Mouse (Mus musculus): Measurements from ENCODE around the gene Krt31.
A peak's percentile ranks its signal among the peaks of the same experiment; 100 is the strongest.

The Krt31 gene

DNA sequence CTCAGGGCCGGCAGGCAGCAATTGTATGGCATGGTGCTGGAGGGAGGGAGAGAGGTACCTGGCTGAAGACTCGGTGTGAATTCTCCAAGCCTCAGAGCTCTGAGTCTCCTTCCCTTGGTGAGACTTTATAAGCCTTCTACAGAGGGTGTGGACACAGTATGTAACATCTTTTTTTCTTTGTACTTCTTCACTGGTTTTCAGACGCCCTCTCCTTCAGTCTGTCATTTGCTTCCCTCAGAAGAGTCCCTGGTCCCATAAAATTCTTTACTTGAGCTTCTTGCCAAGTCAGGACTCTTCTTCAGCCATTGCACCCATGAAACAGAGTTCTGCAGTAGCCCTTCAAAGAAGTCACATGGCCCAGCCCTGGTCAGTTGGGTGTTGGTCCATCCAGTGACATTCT is at the start of gene Krt31:
Gene Krt31, minus strand, starts transcription at position 101 of the 400 bp plus-strand sequence.
- no peak for DNase-seq

DNA sequence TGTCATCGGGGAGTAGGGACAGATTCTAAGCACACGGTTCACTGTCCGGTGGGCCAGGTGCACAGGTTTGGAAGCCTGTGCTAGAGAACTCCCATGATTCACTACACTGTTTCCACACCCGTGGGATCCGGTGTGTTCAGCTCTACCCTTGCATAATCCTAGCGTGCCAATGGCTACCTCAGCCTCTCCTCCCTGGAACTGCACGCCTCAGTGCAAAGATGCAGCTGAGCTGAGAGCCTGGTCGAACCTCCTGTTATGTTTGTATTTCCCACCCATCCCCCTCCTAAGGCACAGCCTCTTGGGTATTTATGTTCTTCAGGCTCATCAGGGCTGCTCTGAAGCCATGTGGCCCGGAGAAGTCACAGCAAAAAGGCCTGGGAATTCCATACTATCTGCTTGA is 47.5 kb upstream of the Krt31 start:
- DNase-seq: no peak

DNA sequence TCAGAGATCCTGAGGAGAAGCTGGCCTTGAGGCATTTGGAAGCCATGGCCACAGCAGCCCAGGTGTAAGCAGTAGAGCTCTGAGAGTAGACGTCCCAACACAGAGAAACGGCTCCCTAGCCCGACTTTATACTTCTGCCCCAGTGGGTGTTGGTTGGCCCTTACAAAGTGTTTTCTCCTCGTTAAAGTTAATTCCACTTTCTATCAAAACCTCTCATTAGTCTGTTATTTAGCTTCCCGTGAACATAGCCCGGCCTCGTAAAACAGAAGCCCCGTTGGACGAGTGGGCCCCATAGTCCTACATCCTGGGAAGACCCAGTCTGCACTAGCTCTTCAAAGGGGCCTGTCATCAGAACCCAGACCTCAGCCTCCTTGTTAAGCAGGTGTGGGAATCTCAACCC is 45.8 kb upstream of the Krt31 start, which contains the start of gene Krt35:
Gene Krt35, minus strand, starts transcription at position 101 of the 400 bp plus-strand sequence.
- DNase-seq: no peak

DNA sequence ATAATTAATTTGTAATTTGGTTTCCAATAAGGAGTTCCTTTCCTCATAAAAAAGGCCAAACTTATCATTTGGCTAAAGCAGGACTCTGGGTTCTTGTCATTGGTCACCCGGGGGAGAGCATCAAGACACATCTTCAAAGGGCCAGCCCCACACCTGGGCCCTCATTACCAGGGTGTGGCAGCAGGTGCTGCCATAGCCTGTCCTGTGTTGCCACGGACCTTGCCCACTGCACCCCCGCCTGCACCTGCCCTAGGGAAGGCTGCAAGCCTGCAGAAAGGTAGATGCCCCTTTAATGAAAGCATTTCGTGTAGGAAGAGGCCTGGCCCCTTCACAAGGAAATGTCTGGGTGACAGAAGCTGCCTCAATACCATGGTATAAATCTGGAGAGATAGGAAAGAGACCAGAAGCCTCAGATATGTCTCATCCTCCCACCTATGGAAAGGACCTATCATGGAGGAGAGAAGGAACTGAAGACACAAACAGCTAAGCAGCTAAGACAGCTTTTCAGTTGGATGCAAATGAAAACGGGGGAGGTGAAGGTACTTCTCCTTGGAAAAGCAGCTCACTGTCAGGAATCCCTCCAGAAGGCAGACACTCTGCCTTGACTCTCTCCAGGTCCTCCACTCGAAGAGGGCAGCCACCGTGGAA is 38.2 kb upstream of the Krt31 start:
- no peak for DNase-seq

DNA sequence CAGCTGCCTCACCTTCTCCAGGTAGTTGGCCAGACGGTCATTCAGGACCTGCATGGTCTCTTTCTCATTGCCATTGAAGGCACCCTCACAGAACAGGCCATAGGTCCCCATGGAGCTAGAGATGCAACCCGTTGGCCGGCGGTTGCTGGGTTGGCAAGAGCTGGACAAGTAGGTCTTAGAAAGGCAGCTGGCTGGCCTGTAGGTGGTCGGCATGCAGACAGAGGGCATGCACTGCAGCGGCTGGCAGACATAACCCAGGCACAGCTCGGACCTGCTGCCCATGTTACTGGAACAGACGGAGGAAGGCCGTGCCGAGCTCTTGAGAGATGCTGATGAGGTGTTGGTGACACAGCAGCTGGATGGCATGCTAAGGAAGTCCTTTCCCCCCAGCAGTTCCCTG is 37.5 kb upstream of the Krt31 start, which contains the start of gene Krt32:
Gene Krt32, minus strand, starts transcription at position 366 of the 400 bp plus-strand sequence.
- DNase-seq: no peak

DNA sequence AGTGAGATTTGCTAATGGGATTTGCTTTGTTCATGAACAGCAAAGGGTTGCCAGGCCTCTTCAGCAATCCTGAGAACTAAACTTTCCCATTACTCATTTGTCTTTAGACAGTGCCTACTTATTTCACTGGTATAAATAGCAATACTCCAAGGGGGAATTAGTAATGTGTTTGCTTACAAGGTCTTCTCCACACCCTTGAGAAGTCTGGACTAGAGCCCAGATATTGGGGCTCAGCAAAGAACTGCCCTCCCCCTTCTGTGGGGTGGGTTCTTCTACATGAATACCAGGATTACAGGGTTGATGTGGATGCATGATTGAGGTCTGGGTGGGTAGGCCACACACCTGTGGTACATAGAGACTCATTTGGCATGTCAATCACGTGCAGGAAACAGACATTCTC is 23.5 kb upstream of the Krt31 start:
- no peak for DNase-seq

DNA sequence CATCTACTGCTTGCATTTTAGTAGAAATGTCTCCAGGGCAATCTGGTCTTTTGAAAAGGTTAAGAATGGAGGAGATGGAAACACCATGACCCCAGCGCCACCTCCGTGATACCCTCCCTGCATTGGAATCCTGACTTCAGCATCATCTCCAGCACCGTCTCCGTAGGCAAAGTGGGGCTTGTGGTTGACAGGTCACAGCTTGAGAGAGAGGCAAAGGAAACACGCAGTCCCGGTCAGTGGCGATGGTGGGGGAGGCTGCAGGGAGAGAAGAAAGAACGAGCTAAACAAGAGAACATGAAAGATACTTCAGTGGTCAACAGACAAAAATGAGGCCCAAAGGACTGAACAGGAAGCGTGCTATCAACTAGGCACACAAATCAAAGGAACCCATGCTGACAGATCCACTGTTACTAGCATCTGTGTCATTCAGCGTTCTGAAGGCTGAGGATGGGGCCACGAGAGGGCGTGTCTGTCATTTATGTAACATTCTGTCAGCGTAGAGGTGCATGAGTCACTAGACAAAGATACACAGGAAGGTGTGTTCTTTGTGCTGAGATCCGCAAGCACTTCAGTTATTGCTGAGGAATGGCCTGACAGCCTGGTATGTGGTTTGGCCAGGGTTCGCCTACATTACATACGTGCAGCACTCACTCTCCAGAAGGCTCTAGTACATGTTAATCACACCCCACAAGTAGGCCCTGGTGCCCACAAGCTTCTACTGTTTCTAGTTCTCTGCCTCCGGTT is 17.1 kb upstream of the Krt31 start:
- no peak for DNase-seq

DNA sequence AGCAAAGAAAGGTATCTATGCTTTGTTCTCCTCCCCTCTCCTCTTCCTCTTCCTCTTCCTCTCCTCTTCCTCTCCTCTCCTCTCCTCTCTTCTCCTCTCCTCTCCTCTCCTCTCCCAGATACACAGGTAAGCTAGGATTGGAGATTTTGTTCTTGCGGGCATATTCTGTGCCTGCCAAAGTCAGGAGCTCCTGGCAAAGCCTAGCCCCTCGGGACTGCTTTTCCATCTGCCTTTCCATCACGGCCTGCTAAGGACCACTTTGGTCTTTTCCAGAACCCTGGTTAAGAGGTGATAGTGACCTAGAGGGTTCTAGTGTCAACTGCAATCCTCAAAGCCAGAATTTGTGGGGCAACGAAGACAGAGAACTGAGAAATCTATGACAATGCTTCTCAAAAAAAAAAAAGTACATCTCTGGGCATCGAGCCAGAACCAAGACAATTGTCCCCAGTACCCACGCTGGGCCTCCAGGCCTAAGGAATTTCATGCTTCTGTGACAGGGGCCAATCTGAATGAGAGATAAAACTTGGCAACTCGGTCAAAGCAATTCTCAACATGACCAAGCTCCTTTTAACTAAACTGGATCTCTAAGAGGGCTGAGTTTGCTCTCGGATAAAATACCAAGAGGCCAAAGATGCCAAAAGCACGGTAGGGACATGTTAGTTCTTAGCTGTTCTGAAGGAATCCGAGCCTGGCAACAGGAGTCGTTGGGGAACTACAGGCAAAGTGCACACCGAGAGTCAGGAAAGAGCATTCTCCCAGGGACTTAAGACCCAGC is 16.1 kb upstream of the Krt31 start:
- peak; percentile 28 for DNase-seq

DNA sequence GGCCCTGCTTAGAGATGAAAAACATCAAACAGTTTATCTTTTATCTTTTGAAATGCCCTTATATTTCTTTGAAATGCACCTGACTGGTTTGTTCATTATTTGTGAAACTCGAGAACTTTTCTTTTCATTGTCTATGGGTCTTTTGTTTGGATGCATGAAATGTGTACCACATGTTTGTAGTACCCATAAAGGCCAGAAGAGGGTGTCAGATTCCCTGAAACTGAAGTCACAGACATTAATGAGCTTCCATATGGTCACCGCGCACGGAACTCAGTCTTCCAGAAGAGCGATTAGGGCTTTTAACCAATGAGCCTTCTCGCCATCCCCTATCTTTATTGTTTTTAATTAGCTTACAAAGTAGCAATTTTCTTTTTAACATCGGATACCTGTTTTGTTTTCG is 8.5 kb upstream of the Krt31 start:
- no peak for DNase-seq

DNA sequence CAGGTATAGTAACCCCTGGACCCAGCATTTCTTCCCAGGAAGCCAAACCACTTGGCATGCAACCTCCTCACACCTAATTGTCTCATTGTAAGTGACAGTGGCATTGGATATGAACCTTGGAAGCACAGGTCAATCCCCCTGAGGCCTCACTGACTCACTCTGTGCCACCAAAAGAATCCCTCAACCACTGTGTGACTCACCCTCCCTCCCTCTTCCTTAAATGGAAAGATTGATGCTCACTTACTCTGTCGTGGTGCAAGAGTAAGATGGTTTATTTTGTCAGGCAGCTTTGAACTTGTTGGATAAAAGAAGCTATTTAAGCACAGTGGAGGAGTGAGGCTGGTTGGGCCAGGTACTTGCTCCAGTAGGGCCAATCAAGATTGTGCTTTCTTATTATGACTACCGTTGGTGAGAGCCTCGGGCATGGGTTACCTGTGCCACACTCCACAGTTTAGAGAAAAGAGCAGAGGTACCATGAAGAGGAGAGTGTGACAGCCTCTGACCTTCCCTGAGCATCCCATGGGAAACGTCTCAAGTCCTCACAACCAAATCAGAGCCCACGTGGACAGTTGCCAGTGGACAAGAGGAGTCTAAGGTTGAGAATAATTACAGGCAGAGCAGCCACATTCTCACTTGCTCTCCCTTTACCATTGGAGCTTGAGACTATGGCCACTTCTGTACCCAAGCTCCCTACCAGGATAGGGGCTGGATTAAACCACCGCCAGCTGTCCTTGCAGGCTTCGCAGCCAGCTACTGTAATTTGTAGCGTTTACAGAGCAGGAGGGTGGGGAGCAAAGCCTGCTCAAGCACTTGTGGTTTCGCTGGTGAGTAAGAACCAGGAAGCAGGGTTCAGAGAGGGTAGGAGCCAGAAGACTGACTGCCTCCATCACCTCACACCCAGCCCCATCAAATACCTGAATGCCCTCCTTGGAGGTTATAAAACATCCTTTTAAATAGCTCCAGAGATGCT is 5.6 kb upstream of the Krt31 start:
- DNase-seq: no peak

DNA sequence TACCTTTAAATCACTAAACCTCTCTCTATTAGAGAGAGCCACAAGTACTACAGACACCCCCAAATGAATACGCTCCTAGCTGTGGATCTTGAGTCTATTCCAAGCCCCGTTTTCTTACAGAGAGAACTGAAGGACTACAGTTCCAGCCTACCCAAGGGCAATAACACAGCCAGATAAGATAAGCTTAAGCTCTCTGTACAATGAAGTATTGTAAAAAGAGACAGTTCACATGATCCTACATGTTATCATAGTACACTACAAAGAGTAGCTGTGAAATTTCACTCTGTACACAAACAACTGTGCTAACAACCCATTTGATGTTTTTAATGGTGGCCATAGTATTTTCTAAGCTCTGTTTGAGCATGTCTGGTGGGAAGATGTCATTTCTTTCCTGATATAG is 3.2 kb downstream of the Krt31 start:
- no peak for DNase-seq

DNA sequence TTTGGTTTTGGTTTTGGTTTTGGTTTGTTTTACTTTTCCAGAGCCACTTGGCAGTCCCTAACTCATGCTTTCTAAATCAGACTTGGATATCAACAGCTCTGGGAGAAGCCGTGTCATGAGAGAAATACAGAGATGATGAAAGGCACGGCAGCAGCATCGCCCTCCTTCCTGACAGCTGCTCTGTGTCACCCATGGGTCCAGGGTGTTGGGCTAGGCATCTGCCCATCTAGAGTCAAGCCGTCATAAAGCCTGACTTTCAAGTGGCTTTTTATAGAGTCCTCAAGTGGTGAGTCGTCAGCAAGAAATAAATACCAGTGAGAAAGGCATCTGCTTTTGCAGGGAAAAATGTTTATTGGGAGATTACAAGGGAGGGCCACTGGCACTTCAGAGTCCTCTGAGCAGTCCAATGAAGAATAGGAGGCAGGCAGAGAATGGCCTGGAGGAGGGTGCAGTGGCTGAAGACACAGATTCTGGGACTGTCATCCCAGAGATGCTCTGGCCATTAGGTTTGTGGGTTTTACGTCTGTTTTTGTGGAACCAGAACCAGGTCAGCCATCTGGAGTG is 4.0 kb downstream of the Krt31 start:
- no peak for DNase-seq

DNA sequence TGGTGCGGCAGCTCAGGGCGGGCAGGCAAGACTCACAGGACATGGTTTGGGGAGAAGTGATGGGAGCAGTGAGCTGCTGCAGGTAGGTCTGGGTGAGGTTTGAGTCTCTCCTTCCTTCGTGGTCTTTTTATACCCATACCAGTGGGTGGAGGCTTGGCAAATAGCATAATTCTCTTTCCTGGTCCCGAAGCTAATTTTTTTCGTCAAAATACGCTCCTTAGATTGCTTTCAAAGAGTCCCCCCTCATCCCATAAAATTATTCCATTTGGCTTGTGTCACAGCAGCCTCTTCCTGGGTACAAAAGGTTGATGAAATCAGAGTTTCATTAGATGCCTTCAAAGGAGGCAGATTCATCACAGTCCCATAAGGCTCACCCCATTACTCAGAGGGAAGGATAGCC is 8.9 kb downstream of the Krt31 start, which contains the start of gene Krt34:
Gene Krt34, minus strand, starts transcription at position 101 of the 400 bp plus-strand sequence.
- no peak for DNase-seq

DNA sequence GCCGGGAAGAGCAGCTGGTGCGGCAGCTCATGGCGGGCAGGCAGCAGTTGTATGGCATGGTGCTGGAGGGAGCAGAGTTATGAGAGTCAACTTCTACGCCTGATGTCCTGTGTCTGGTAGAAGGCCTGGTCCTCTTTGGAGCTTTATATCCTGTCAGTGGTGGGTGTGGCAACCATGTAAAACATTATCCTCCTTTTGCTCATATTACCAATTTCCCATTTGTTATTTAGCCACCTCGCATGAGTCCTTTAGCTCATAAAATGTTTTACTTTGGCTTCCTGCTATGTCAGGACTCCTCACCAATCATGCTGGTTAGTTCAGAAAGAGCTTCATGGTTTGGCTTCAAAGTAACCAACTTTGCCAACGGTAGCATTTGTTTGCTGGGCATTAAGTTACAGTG is 20.6 kb downstream of the Krt31 start, which contains the start of gene Krt33b:
Gene Krt33b, minus strand, starts transcription at position 101 of the 400 bp plus-strand sequence.
- no peak for DNase-seq

DNA sequence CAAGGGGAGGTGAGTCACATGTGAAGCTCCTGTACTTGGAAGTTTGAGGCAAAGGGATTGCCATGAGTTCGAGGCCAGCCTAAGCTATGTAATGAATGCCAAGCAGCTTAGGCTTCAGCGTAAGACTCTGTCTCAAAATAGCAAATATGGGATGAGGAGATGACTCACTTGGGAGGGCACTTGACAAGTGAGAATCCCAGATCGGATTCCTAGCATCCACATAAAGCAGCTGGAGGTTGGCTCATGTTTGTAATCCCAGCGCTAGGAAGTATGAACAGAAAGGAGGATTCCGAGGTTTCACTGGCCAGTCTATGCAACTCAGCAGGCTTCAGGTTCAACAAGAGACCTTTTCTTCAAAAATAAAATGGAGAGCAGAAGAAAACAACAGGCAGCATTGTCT is 28.9 kb downstream of the Krt31 start:
- no peak for DNase-seq

DNA sequence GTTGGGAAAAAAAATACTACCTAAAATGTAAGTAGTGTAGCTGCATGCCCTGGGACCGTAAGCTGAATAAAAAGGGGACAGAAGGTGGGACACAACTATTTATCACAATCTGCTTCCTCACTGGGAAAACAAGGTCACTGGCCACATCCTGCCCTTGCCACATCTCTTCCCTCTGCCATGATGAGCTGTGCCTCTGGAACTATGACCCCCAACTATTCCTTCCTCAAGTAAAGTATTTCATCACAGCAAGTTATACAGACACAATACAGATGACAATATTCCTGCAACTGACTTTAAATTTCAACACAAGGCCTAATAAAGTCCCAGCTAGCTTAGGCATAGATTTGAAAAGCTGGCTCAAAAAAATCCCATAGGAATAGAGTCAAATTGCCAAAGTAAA is 30.9 kb downstream of the Krt31 start:
- DNase-seq: no peak

DNA sequence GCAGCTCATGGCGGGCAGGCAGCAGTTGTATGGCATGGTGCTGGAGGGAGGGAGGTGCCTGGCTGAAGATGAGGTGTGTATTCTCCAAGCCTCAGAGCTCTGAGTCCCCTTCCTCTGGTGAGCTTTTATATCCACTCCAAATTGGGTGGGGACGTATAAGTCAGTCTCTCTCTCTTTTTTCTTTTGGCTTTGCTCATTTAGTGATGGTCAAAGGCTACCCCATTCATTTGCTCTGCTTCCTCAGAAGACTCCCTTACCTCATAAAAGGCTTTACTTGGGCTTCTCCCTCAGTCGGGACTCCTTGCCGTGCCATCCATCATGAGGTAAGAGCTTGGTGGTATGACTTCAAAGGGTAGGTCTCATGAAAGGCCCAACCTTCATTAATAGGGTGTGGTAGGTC is 34.2 kb downstream of the Krt31 start, which contains the start of gene Krt33a:
Gene Krt33a, minus strand, starts transcription at position 101 of the 400 bp plus-strand sequence.
- no peak for DNase-seq

DNA sequence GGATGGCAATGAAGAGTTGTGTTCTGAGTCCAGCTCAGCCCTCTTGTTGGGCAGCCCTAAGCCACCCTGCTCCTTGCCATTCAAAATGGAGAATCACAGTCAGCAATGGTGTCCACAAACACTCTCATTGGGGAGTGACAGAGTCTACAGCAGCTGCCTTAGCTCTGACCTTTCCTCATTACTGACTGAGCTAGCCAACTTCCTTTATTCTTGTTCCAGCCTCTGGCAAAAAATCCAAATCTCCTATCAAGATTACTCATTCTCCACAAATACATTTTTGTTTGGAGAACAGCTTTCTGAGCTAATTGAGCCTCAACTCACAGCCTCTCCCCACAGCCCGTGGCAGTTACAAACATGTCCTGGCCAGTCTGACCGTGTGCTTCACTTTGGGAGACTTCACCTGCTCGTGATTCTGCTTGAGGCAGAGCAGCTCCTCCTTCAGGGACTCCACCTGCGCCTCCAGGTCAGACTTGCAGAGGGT is 36.6 kb downstream of the Krt31 start:
- DNase-seq: no peak

DNA sequence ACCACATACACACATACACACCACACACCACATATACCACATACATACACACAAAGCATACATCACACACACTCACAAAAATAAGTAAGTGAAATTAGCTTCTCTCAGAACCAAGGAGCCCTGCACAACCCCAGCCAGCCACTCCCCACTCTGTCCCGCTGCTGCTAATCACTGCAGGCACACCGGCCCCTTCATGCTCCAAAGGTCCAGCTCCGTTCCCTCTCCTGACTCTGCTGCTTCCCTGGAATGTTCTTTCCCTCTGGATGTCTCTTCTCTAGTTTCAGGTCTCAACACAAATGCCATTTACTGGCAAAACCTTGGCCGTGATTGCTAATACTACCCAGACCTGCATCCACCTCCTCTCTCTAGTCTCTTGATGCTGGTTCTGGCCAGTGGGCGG is 39.7 kb downstream of the Krt31 start:
- DNase-seq: no peak

DNA sequence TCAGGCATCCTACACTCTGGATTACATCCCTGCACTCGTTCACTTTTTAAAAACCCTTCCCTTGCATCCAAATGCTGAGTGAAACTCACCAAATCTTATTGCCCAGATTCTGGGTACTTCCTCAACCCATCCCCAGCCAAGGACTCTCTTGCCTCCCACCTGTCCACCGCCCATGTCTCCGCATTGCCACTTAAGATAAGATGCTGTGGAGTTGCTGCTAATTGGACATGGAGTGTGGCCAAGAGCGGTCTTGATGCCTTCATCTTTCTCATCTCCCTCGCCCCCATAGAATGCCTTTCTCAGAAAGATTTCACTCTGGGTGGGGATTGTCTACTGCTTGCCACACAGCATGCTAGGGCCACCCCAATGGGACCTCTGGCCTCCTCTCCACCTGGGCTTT is 42.0 kb downstream of the Krt31 start:
- DNase-seq: no peak

DNA sequence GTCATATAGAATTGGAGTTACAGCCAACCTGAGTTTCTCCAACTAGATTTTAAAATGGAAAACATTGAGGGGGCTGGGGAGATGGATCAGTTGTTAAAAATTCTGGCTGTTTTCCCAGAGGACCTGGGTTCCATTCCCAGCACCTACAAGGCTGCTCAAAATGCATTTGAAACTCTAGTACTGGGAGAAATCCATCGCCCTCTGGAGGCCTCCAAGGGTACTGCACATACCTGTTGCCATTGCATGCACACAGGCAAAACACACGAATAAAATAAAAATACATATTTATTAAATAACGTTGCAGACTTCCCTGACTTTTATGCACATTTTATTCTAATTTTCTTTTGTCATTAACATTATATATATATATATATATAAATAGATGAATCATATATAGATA is 43.7 kb downstream of the Krt31 start:
- DNase-seq: no peak

DNA sequence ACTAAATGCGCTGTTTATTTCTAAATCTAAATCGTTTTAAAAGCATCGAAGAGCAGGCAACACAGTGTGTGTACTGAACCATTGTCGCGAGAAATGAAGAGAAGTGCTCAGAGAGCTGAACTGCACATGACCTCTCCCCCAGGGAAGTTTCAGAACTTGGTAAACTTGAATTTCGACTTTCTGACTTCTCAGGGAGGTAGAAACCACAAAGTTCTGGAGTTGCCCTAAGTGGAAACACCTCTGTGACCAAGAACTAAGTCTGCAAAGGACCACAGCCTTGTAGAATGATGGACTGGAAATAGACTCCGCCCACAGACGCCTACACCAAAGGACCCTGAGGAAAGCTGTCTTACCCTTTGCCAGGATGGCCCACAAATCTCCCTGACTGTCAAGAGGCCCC is 44.4 kb downstream of the Krt31 start:
- no peak for DNase-seq

Data from cerebellum, adult 11-12 months (tissue).